Mouse (Mus musculus): ENCODE data around the gene Arhgdib.

DNA sequence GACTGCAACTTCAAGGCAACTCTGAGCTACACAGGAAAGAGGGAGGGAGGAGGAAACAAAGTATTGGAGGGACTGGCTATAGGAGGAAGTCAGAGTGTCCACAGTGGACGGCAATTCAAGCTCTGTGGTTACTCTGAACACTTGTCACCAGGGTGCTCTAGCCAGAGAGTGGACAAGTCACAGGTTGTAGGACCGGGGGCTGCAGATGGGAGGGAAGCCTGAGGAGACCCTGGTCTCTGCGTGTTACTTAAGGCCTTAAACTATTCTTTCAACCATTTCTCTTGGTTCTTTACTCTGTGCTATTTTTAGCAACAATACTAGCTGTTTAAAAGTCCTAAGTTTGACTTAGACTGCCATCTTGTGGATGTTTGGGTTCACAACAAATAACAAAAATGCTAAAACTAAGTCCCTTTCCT, 38.6 kb upstream of the Arhgdib start:
- TF ChIP-seq POLR2A (IDR thresholded peaks at IDR 0.05; ENCODE audit: extremely low read depth, insufficient read depth, low read length) = no peak
- TF ChIP-seq CTCF (IDR thresholded peaks at IDR 0.05; ENCODE audit: extremely low read depth, insufficient read depth, low read length) = peak; percentile 25; the same call in 1 of the 2 replicates
